Mouse (Mus musculus): Measurements from ENCODE around the gene Tymp.
A peak's percentile ranks its signal among the peaks of the same experiment; 100 is the strongest.

Tymp gene

GRCm38 (mm10) chr15:89376957-89377356, at the start of gene Tymp:
TSS of gene Tymp (minus strand) at chr15:89377039.
- DNase-seq (ENCODE audit: low spot score): no peak

DNA sequence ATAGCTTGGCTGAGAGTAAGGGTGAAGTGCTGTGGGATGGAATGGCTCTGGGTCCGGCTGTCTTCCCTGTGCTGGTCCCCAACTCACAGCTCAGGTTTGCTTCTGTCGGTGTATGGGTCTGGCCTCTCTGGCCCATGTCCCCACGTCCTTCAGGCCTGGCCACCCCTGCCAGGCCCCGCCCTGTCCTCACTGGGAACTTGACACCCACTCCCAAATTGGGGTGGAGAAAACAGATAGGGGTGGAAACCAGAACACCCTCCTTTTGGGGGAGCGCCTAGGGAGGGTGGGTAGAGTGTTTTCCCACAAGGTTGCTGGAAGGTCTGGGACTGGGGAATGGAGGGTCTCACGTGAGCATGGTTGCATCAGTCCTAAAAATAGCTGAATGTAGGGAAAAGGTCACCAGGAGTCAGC, 48.9 kb upstream of the Tymp start, which contains the start of gene Cpt1b:
Cpt1b (minus strand) TSS at position 153 of the 411 bp plus-strand sequence.
- DNase-seq (ENCODE audit: low spot score): peak; percentile 18

DNA sequence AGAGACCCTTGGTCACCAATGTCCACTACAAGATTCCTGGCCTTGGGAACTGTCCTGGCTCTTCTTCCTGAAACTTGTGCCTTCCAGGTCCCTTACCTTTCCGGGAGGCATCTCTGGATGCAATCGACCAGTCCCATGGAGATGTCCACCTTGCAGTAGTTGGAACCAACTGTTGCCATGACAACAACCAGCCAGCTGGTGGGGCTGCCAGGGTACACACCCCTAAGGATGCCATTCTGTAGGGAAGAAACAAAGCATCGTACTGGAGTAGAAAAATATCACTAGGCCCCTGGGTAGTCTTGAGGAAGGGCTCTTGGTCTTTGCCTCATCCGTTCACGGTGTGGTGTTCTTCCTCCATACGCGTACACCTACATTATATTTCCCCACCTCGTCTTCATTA, 47.8 kb upstream of the Tymp start:
- no peak for DNase-seq (ENCODE audit: low spot score)

- DNase-seq (ENCODE audit: low spot score): no peak
These were observed 45.1 kb upstream of the Tymp start for GRCm38 (mm10) chr15:89421938-89422337.

GRCm38 (mm10) chr15:89415282-89415681, 38.4 kb upstream of the Tymp start:
- no peak for DNase-seq (ENCODE audit: low spot score)

- DNase-seq (ENCODE audit: low spot score): no peak
These were observed 33.3 kb upstream of the Tymp start, which contains the start of gene Syce3 for GRCm38 (mm10) chr15:89410118-89410517. TSS of gene Syce3 (minus strand) at chr15:89410503.

DNA sequence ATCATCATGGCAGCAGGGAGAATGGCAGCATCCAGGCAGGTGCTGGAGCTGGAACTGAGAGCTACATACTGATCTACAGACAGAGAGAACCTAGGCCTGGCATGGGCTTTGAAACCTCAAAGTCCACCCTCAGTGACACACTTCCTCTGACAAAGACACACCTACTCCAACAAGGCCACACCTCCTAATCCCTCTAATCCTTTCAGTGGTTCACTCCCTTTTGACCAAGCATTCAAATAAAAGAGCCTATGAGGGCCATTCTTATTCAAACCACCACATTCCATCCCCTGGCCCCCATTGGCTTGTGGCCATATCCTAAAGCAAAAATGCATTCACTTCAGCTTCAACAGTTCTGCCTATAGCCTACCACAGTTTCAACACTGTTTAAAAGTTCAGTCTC, 29.9 kb upstream of the Tymp start:
- DNase-seq (ENCODE audit: low spot score): no peak

DNA sequence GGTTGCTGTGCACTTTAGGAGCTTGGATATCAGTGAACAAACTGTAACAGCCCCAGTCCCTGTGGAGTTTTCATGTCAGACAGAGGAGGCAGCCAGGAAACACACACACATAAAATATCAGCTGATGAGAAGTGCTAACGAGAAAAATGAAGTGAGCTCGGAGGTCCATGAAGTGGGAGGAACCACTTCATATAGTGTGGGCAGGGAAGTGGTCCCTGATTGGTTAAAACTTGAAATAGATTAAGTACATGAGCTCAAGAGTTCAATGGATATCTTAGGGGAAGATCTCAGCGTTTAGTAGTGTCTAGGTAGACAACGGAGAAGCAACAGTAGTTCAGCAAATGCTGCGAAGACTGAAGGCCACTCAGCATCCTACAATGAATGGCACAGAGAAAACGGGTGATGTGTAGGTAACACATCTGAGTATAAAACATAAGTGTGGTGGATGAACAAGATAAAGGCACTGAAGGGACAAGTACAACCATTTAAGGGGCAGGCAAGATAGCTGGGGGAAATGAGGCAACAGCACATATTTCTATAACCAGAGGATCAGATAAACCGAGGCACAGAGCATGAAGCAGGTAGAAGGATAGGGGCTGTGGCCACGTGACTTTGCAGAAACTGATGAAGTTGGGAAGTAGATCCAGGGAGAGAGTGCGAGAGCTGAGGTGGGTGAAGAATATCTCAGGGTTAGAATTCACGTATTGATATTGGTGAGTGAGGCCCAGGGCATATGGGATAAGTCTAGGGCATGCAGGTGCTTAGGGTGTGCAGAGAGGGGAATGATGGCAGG, 28.2 kb upstream of the Tymp start:
- no peak for DNase-seq (ENCODE audit: low spot score)

- no peak for DNase-seq (ENCODE audit: low spot score)
These were observed 25.6 kb upstream of the Tymp start for GRCm38 (mm10) chr15:89402471-89402870.

- no peak for DNase-seq (ENCODE audit: low spot score)
These were observed 22.9 kb upstream of the Tymp start for GRCm38 (mm10) chr15:89399716-89400115.

- no peak for DNase-seq (ENCODE audit: low spot score)
These were observed 21.3 kb upstream of the Tymp start for GRCm38 (mm10) chr15:89398146-89398545.

DNA sequence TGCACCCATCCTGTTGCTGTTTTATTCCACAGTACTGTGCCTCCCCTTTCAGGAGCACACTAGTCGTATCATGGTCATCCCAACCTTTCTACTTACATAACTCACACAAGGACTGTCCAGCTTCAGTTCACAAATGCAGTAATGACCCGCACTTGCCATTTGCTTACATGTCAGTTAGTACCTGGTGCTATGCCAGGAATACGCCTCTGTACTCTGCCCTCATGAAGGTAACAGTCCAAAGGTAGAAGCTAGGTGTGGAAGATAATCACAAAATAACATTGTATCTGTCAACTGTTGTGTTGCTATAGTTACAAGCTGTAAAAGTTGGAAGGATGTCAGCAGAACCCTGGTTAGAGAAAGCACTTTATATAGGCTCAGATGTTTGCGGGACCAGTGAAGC, 20.0 kb upstream of the Tymp start:
- no peak for DNase-seq (ENCODE audit: low spot score)

DNA sequence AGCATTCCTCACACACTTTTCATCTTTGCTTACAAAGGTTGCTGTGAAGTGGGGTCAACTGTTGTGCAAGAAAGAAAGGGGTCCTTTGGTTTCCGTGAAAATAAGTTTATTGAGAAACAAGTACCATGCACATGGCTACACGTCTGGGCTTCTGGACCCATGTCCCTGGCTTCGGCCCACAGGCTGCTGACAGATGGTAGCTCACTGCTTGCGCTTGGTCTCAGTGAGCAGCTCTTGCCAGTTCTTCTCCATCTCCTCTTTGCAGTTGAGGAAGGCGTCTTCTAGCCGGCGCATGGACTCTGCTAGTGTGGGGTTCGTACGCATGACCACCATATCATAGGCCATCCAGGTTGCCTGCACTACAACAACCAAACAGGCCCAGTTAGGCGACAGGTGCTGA, 13.2 kb upstream of the Tymp start:
- DNase-seq (ENCODE audit: low spot score): no peak

- no peak for DNase-seq (ENCODE audit: low spot score)
These were observed 10.3 kb upstream of the Tymp start for GRCm38 (mm10) chr15:89387127-89387526.

- no peak for DNase-seq (ENCODE audit: low spot score)
These were observed 7.8 kb upstream of the Tymp start, which contains the start of gene Klhdc7b for GRCm38 (mm10) chr15:89384617-89385016. TSS of gene Klhdc7b (plus strand) at chr15:89384917.

DNA sequence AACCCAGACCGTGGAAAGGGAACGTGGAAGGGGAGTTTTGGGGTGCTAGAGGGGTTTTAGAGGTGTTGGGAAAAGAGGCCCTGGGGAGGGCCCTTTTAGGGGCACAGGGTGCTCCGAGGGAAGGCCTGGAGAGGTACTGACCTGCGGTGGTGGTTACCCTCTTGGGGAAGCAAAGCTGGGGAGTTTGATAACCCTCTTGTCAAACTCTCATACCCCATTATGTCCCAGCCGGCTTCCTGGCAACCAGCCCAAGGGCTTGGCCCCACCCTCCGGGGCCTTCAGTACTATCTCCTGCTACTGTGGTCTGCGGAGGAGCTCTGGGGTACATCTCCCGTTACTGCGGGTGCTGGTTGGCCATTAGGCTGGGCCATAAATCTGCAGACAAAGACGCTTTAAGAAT, 2.6 kb upstream of the Tymp start:
- peak; percentile 15 for DNase-seq (ENCODE audit: low spot score)

DNA sequence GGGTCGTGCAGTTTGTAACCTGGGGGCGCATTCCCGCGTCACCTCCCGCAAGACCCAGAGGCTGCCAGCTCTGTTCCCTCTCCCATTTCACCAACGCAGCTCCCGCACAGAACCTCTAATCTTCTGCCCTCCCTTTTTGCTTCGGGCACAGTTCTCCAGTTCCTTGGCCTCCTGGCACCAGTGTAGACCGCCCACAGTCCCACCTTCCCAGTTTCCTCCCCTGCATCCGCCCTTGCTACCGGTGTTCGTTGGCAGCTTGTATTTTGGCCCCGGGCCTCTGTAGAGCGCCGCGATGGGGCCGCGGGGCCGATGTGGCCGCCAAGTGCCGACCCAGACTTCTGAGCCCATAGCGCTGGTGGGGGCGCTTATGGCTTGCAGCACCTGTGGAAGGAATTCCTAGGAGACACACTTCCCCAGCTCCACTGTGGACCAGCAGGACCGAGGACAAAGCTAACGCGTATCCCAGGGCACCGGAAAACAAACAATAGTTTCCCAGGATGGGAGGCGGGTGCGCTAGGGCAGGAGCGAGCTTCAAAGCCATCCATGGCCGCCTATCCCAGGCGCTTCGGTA, 2.1 kb upstream of the Tymp start, which contains the start of gene Odf3b:
Odf3b (minus strand) TSS at position 452 of the 571 bp plus-strand sequence.
- DNase-seq (ENCODE audit: low spot score): peak; percentile 59

DNA sequence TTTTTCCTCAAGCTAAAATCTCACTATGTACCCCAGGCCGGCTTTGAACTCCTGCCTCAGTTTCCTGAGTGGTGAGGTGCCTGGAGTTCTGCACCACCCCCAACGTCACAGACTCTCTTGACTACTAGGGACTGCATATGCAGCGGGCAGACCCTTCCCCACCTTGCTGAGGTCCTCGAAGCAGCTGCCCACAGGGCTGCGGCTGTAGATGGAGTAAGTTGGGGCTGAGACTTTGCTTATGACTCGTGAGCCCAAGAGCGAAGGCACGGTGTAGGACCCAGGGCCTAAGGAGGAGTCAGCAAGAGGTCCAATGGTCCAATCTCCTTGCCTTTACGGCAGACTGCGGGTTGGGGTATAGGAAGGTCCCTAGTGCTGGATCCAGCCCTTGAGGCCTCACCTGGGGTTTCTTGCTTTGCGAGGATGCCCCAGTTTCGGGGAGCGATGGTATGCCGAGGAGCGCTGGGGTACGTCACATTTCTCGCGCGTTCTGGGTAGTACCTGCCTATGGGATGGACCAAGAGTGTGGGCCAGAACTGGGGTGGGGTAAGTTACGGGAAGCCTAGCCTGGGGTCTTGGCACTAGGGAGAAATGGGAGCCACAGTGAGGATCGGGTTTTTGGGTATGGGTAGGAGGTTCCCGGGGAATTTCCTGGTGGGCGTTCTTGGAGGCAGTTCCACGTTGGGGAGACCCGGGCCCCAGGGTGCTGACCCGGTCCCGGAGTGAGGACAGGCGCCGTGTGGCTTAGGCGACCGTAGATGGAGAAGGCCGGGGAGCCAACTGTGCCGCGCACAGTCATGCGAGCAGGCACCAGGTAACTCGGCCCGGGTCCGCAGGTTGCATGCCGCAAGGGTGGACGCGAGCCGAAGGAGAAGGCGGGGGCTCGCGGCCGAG, 1.3 kb upstream of the Tymp start:
- DNase-seq (ENCODE audit: low spot score): peak; percentile 15

GRCm38 (mm10) chr15:89377362-89377761, 523 bp upstream of the Tymp start:
- DNase-seq (ENCODE audit: low spot score): peak; percentile 30

- DNase-seq (ENCODE audit: low spot score): no peak
These were observed 799 bp downstream of the Tymp start for GRCm38 (mm10) chr15:89376040-89376439.

DNA sequence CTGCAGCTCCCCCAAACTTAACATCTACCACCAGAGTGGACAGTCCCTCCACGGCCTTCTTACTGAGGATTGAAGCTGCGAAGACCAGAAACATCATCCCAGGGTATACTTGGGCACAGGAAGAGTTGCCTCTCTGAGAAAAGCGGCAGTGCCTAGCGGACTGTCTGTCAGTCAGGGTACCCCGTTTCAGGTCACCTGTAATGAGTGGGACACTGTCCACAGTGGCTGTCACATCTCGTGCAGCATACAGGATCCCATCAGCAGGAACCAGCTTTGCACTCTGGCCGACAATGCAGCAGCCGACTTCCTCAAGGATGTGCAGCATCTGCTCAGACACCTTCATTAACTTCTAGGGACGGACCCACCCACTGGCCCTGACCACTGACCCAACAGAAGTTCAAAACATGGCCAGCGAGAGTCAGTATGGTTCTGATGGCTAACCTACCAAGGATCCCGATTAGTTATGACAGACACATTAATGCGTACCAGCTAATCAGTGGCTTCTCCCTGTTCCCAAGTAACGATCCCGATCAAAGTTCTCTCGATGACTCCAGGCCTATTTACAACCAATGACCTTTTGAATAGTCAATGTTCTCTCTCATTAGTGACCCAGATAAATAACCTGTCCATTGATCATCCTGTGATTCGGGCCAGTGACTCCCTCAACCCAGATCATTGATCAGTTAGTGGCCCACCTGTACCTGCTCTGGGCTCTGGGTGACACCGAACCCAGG, 1.9 kb downstream of the Tymp start:
- DNase-seq (ENCODE audit: low spot score): no peak

DNA sequence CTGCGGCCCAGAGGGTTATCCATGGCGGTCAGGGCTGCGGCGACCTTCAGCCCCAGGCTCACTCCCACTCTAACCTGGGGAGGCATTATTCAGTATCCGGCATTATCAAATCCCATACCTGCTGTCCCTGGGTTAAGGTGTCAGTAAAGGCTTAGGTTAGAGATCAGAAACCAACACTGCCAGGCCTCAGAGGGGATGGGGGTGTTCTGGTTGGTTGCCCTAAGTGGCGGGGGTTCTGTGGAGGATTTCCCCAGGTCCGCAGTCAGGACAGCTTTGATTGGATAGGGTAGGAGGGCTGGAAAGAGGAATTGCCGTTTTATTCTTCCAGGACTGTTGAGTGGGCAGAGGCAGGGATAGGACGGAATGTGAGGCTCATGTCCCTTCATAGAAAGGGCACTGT, 2.5 kb downstream of the Tymp start:
- DNase-seq (ENCODE audit: low spot score): no peak
